Mouse (Mus musculus): ENCODE data around the gene Klk15.
"Not testable (repeated sequence)": the region's sequence is repeated elsewhere in the genome, so short reads cannot be mapped to it uniquely, and the experiment has no call there.

Klk15 gene

DNA sequence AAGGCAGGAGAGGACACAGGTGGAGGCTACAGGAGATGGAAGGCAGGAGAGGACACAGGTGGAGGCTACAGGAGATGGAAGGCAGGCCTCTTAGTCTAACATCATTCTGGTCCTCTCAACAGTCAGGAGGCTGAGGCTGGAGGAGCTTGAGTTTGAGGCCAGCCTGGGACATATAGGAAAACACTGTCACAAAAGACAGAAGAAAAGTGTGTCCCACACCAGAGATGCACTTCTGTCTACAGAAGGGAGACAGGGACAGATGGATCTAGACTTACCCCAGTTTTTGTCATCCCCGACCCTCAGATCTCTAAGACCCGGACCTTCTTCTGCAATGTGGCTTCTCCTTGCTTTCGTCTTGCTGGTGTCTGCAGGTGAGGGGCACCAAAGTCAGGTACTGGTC lies at the start of gene Klk15:
TSS of gene Klk15 (plus strand) at position 301 of the 400 bp plus-strand sequence.
- DNase-seq: no peak

DNA sequence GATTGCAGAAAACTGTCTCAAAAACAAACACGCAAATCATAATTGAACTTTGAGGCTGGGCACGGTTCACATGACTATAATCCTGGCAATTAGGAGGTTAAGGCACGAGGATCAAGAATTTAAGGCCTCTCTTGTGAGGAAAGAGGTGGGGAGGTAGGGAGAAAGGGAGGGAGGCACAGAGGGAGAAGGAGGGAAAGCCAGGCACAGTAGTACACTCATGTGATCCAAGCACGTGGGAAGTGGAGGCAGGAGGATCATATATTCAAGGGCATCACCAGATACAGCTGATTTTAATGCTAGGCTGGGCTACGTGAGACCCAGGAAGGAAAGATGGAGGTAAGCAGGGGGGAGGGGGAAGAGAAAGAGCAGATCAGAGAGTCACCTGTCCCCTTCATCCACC lies 42.2 kb upstream of the Klk15 start:
- no peak for DNase-seq

DNA sequence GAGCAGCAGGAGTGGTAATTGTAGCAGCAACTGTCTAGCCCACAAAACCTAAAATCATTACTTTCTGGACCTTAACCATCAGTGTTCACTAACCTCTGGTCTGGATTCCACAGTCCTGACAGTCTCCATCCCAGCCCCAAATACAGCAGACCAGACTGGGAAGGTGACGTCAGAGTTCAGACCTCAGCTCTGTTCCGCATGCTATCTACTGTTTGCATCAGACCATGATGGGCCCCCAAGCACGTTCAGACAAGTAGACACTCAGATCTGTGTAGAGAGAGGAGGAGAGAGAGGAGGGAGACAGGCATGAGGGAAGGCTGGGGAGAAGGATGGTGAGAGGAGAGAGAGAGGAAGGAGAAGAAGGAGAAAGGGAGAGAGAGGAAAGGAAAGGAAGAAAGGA lies 41.8 kb upstream of the Klk15 start:
- DNase-seq: no peak

DNA sequence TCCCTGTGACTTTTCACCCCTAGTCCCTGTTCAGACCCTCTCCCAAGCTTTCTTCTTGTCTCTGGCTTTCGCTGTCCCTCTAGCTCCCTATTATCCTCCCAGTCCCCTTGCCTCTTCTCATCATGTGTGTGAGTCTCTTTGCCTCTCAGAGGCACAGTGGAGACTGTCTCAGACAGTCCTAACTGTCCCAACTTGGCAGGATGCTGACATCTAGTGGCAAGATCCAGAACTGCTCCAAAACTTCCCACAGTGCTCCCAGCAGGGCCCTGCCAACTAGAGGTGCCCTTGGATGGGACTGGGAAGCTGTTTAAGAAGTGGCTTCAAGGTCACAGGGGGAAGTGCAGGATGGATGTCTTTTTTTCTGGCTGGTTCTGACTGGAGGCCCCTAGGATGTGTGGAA lies 38.7 kb upstream of the Klk15 start:
- peak; percentile 81 for DNase-seq

DNA sequence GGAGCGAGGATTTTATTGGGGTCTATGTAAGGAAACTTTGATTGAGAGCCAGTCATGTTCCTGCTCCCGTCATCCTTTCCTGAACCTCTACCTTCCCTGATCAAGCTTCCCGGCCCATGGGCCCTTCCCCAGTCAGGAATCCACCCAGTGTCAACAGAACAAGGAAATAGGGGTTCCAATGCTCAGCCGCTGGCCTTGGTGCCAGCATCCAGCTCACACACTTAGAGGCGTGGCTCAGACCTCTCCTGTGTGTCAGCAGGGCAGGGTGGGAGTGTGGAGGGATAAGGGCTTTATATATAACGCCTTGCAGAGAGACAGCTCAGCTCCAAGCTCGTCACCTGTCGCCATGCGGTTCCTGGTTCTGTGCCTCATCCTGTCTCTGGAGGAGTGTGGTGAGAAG lies 18.7 kb upstream of the Klk15 start:
- DNase-seq: no peak

DNA sequence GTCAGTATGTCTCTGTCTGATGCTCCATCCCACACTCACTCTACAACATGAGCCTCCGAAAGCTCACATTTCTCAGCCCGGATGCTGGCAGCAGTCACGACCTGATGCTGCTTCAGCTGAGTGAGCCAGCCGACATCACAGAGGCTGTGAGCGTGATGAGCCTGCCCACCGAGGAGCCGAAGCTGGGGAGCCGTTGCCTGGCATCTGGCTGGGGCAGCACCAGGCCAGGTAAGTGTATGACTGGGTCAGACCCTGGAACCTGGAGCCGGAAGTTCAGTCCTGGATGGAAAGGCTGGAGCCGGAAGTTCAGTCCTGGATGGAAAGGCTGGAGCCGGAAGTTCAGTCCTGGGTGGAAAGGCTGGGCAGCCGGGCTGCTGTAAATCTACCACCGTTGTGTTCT lies 15.1 kb upstream of the Klk15 start:
- no peak for DNase-seq

DNA sequence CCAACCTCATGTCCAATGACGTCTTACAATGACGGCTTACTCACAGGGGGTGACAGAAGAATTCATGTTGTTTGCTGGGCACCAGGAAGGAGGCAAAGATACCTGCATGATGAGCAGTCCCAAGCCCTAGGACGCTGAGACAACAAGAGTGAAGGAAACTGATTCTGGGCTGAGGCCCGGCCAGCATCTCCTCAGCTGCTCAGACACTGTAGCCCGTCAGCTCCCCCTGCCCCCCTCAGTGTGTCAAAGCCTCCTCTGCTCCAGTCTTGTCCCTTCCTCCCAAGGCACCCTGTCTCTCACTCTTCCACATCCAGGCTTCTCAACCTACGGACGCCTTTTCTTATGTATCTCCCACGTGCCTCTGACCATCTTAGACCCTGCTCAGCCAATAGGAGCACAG lies 14.7 kb upstream of the Klk15 start:
- DNase-seq: no peak

DNA sequence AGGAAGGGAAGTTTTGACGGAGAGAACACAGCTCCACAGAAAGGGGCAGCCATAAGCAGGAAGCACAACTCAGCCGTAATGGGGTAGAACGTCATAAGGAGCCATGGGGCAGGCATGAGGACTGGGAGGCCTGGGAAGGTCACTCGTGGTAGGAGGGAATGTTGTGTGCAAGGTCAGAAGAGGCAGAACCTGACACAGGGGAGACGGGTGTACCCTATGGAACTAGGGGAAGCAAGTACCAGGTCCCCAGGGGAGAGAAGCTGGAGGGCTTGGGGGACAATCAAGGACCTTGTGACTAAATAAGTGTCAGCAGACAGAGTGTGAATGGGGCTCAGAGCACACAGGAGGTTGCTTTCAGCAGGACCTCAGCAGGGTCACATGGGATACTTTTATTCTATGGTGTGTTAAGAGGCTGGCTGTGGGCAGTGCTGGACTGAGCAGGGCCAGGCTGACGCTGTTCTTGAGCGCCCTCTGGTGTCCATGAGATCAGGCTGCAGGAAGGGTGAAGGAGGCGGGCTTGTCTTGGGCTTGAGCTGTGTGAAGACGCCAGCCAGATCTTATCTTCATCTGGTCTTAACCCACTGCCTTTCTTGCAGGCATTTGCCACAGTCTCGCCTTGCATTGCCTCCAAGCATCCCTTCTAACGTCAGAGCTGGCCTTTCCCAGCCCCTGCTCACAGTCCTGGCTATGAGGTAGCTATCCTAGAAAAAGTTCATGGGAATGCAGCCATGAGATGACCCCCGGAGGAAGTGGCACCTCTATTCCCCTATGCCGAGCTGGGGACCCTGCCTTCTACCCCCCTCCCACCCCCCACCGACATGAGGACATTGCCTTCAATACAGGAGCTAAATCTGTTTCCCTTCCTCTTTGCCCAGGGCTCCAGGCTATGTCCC lies 13.7 kb upstream of the Klk15 start:
- peak; percentile 37 for DNase-seq

DNA sequence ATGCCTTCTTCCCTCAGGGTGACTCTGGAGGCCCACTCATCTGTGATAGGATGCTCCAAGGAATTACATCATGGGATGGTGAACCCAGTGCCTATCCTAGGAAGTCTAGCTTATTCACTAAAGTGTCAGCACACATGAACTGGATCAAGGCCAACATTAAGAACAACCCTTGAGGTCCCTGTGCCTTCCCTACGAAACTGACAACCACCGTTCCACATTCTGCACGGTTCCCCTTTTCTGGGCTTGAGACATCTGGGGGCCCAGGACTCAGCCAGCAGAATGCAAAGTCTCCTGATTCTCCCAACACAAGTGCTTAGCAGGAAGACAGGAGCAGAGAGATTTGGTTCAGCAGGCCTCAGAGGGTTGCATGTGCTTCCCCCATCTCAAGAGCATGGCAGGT lies 13.0 kb upstream of the Klk15 start:
- no peak for DNase-seq

DNA sequence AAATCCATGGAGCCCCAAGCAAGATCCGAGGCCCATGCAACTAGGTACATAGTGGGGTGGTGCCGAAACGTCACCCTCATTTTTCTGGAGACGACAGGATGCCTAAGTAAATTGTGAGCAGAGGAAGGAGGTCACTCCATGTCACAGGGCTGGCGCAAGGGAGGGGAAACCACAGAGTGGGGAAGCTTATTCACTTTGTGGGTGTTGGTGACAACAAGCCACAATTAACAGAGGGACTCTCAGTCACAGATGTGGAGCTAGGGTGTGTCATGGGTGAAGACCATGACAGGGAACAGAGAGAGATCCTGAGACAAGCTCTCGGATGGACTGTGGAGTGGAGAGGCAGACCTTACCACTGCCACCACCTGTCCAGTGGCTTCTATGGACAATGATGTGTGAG lies 12.5 kb upstream of the Klk15 start:
- no peak for DNase-seq

DNA sequence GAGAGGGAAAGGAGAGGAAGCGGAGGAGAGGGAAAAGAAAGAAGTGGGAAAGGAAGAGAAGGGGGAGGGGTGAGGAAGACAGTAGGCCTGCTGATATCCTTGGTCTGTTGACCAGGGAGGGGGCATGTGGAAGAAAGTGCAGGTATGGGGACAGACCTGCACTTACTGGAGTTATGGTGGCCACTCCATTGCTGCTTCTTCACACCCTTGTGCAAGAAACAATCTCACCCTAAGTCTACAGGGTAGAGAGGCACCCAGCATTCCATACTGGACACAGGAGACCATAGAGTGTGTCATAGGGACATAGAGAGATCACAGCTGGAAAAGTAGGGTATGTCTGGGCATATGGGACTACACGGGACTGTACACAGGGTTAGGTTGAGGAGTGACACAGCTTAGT lies 11.6 kb upstream of the Klk15 start:
- DNase-seq: no peak

DNA sequence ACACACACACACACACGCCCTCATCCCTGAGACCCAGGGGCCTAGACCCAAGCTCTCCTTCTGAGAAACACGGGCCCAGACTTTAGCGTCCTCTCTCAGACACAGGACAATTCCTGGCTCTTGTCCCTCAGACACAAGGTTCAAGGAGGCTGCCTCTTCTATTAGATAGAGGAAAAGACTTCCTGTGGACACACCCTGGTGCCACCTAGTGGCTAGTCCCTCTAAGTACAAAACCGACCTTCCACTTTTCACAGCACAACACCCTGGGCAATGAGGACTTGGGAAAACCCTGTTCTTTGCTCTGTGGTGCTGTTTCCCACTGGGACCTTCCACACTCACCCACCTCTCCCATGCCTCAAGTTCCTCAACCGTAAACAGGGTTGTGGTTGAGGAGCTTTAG lies 7.6 kb upstream of the Klk15 start:
- no peak for DNase-seq

DNA sequence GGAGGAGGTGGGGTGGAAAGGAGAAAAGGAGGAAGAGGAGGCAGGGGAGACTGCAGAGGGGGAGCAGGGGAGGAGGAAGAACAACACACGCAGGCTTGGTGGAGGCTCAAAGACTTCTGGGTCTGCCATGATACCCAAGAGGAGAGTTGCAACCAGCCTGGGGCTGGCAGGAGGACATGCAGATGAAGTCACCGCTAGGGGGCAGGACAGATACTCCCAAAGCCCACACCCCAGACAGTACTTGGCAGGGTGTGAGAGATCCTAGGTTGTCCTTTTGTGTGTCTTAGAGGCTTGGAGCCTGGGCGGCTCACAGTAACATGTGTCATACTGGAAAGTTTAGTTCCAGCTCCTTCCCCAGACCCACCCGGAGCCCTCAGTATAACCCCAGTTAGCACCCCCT lies 5.0 kb upstream of the Klk15 start:
- no peak for DNase-seq

DNA sequence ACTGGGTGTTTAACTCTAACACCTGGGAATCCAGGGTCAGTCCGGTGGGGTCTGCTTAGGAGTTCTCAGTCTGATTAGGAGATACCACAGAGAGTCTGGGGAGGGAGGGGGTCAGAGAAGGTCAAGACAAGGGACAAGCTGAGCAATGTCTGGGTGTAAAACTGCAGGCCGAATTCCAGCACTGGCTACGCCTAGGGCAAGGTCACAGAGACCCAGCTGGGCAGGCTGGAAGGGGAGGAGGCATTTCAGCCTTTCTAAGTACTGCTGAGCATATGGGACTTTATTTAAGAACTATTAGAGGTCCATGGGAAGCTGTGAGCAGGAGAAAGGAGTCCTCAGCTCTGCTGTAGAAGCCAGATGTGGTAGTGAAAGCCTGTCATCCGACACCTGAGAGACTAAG lies 1.2 kb upstream of the Klk15 start:
- no peak for DNase-seq

DNA sequence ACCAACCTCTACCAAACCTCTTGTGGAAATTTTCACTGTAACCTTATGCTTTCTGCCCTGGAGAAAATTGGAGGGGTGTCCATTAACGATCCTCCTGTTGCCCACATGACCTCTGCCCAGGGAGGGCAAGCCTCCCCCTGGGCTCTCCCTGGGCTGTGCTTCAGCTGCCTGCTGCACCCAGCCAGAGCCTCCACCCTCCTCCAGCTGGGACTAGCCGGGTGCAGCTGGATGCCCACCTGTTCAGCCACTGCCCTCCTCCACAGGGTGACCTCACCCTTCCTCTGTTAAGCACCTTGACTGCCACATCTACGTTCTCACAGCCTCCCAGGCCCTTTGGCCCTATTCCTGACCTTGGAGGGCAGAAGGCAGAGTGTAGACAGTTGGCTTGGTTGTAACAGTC lies 1.2 kb downstream of the Klk15 start:
- DNase-seq: no peak

DNA sequence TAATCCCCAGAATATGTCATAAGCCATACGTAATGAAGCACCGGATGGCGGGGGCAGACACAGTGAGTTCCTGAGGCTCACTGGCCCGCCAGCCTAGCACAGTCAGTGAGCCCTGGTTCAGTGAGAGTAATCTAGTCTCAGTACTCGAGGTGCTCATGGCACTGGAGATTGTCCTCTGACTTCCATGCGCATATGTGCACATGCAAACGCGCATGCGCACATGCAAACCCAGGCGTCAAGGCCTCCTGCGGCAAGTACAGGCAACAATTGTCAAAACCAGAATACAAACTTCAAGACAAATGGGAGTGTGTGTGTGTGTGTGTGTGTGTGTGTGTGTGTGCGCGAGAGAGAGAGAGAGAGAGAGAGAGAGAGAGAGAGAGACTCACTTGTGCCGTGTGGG lies 3.0 kb downstream of the Klk15 start:
- no peak for DNase-seq

DNA sequence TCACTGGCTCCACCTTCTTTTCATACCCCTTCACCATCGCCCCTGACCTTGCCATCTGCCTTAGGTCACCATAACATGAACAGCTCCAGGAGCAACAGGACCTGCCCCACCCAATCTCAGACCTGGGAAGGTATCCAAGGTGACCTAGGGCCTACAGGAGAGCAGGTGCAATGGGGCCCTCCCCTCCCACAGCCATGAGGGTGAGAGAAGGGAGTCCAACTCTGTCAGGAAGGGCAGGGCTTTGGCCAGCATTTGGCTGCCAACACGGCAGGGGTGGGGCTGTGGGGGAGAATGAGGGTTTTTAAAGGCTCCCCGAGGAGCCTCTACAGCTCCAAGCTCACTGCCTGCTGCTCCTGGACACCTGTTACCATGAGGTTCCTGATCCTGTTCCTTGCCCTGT lies 8.8 kb downstream of the Klk15 start:
- not testable (repeated sequence) for DNase-seq

DNA sequence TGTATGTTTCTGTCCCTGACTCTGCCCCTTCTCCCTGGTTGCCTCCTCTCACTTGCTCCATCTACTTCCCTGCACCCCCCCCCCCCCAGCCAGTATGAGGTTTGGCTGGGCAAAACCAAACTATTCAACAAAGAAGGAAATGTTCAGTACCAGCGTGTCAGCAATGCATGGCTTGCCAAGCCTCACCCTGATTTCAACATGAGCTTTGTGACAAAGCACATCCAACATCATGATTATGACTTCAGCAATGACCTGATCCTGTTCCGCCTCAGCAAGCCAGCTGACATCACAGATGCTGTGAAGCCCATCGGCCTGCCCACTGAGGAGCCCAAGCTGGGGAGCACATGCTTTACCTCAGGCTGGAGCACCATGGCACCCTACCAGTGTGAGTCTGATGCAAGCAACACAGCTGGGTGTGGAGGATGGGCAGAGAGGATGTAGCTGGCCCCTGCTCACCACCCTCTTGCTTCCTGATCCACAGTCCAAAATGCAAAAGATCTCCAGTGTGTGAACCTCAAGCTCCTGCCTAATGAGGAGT lies 11.3 kb downstream of the Klk15 start:
- no peak for DNase-seq

DNA sequence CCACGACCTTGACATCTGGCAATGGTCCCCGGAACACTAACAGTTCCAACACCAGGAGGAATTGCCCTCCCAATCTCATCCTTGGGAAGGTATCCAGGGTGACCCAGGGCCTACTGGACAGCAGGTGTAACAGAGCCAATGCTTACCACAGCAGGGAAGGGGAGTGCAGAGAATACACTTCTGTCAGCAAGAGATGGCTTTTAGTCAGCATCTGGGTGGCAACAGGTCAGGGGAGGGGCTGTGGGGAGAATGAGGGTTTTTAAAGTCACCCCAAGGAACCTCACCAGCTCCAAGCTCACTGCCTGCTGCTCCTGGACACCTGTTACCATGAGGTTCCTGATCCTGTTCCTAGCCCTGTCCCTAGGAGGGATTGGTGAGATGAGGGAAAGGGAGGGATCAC lies 16.8 kb downstream of the Klk15 start, which contains the start of gene Klk1b8:
TSS of gene Klk1b8 (plus strand) at position 301 of the 400 bp plus-strand sequence.
- DNase-seq: no peak

DNA sequence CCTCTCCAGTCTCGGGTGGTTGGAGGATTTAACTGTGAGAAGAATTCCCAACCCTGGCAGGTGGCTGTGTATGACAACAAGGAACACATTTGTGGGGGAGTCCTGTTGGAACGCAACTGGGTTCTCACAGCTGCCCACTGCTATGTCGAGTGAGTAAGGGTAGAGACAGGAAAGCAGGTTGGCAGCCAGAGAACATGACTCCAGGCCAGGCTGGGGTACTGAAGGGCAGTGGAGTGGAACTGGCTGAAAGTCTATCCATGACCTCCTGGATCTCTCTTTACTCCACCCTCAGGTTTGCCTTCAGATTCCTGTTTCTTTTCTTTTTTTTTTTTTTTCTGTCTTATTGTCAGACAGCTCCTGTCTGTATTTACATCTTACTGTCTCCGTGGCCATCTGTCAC lies 19.2 kb downstream of the Klk15 start:
- DNase-seq: peak; percentile 42

DNA sequence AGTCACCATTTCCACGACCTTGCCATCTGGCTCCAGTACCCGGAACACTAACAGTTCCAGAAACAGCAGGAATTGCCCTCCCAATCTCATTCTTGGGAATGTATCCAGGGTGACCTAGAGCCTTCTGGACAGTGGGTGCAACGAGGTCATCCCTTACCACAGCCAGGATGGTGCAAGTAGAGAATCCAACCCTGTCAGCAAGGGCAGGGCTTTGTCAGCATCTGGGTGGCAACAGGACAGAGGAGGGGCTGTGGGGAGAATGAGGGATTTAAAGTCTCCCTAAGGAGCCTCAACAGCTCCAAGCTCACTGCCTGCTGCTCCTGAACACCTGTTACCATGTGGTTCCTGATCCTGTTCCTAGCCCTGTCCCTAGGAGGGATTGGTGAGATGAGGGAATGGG lies 32.9 kb downstream of the Klk15 start, which contains the start of gene Klk1b1:
TSS of gene Klk1b1 (plus strand) at position 301 of the 400 bp plus-strand sequence.
- DNase-seq: no peak

DNA sequence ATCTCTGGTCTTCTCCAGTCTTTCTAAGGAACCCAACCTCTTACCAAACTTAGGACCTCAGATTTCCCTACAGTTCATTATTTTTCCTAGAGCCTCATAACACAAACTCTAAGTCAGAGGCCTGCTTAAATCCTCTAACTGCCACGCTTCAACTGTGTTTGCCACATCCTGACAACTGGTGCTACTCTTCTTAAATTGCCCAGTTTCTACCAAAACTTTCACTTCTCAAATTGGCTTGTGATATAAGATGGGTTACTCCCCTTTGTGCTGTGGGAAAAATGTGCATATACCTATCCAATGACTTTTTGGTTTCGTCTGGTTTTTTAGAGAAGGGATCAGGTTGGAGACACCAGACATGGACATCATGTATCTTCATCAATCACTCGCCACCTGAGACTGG lies 33.5 kb downstream of the Klk15 start:
- no peak for DNase-seq

DNA sequence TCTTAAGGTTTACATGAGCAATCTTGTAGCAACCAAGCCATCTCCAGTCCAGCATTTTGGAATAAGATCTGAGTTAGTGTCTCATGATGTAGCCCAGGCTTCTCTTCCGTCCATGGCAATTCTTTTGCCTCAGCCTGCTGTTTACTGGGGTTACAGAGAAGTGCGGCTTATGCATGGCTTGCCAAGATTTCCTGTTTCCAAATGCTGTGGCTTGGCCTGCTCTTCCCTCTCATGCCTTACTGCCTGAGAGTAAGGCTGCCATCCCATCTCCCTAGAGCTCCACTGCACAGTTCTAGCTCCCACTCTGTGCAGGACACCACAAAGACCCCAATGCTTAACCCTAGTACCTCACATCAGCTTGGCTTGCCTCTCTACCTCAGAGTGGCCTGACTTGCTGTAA lies 34.1 kb downstream of the Klk15 start:
- no peak for DNase-seq

DNA sequence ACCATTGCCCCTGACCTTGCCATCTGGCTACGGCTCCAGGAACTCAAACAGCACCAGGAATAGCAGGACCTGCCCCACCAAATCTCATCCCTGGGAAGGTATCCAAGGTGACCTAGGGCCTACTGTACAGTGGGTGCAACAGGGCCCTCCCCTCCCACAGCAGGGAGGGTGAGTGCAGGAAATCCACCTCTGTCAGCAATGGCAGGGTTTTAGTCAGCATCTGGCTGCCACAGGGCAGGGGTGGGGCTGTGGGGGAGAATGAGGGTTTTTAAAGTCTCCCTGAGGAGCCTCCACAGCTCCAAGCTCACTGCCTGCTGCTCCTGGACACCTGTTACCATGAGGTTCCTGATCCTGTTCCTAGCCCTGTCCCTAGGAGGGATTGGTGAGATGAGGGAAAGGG lies 42.2 kb downstream of the Klk15 start, which contains the start of gene Klk1b9:
TSS of gene Klk1b9 (plus strand) at position 301 of the 400 bp plus-strand sequence.
- DNase-seq: not testable (repeated sequence)

DNA sequence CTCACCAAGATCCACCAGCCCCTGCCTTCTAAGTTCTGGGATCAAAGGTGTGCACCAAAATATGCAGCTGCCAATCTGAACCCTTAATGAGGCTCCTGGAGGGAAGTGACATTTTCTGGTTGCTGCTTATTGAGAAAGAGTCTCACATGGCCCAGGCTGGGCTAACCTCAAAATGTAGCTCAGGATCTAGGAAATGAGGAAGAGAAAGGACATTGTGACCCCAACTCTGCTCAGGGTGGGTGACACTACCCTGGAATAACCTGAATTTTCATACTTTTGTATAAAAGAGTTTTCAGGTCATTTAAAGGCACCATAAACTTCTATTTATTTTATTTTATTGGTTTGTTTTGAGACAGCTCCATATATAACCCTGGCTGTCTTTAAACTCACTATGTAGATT lies 52.1 kb downstream of the Klk15 start:
- DNase-seq: no peak
